Comparison of ENCODE assay signal across 7 mouse cellular contexts in genomic region chr13:107207354-107208181, GRCm38 (mm10).
DNase-seq lines count a peak whose midpoint lies in the region; ATAC-seq lines count a peak whose summit lies in the region.

No protein-coding gene starts in this region.

- H3K9ac ChIP-seq in embryonic facial prominence, embryonic 13.5 days: 0 out of 2 replicates have a peak overlapping the region, but pooled peaks have one; percentile 21
- H3K9ac ChIP-seq in heart, embryonic 12.5 days: no peak overlapping the region
- no peak overlapping the region for H3K9ac ChIP-seq in kidney, embryonic 15.5 days
- no peak overlapping the region for H3K9ac ChIP-seq in limb, embryonic 12.5 days (replicated peaks)
- H3K9ac ChIP-seq in neural tube, embryonic 15.5 days (replicated peaks): peak overlapping the region; percentile 20; the same call in 1 of the 2 replicates

- H3K27me3 ChIP-seq in embryonic facial prominence, embryonic 13.5 days: no peaks in the 10 kb centered on the region
- no peaks in the 10 kb centered on the region for H3K27me3 ChIP-seq in heart, embryonic 12.5 days (replicated peaks)
- H3K27me3 ChIP-seq in kidney, embryonic 15.5 days: no peaks in the 10 kb centered on the region
- H3K27me3 ChIP-seq in limb, embryonic 12.5 days: no peaks in the 10 kb centered on the region
- H3K27me3 ChIP-seq in neural tube, embryonic 15.5 days (replicated peaks): 0 out of 2 replicates have a peak, but pooled peaks cover 4% of the 10 kb centered on the region

- H3K27ac ChIP-seq in embryonic facial prominence, embryonic 13.5 days: no peak overlapping the region
- no peak overlapping the region for H3K27ac ChIP-seq in heart, embryonic 12.5 days (ENCODE audit: poor library complexity, severe bottlenecking)
- H3K27ac ChIP-seq in kidney, embryonic 15.5 days: no peak overlapping the region
- no peak overlapping the region for H3K27ac ChIP-seq in limb, embryonic 12.5 days
- peak overlapping the region; percentile 76 for H3K27ac ChIP-seq in neural tube, embryonic 15.5 days (replicated peaks)

- H3K4me1 ChIP-seq in embryonic facial prominence, embryonic 13.5 days: peaks cover 4% of the 10 kb centered on the region; the same call in 1 of the 2 replicates
- 0 out of 2 replicates have a peak, but pooled peaks cover 4% of the 10 kb centered on the region for H3K4me1 ChIP-seq in heart, embryonic 12.5 days (replicated peaks)
- H3K4me1 ChIP-seq in kidney, embryonic 15.5 days: no peaks in the 10 kb centered on the region
- H3K4me1 ChIP-seq in limb, embryonic 12.5 days (replicated peaks): no peaks in the 10 kb centered on the region
- peaks cover 6% of the 10 kb centered on the region; the same call in 1 of the 2 replicates for H3K4me1 ChIP-seq in neural tube, embryonic 15.5 days

- H3K9me3 ChIP-seq in embryonic facial prominence, embryonic 13.5 days: no peaks in the 10 kb centered on the region
- no peaks in the 10 kb centered on the region for H3K9me3 ChIP-seq in heart, embryonic 12.5 days (replicated peaks)
- H3K9me3 ChIP-seq in kidney, embryonic 15.5 days (replicated peaks): no peaks in the 10 kb centered on the region
- no peaks in the 10 kb centered on the region for H3K9me3 ChIP-seq in limb, embryonic 12.5 days
- H3K9me3 ChIP-seq in neural tube, embryonic 15.5 days (replicated peaks): no peaks in the 10 kb centered on the region

- H3K4me3 ChIP-seq in embryonic facial prominence, embryonic 13.5 days: peak overlapping the region; percentile 16
- H3K4me3 ChIP-seq in heart, embryonic 12.5 days: no peak overlapping the region
- H3K4me3 ChIP-seq in kidney, embryonic 15.5 days (replicated peaks): peak overlapping the region; percentile 18
- no peak overlapping the region for H3K4me3 ChIP-seq in limb, embryonic 12.5 days (replicated peaks)
- H3K4me3 ChIP-seq in neural tube, embryonic 15.5 days (replicated peaks): peak overlapping the region; percentile 36

- H3K36me3 ChIP-seq in embryonic facial prominence, embryonic 13.5 days: no peaks in the 10 kb centered on the region
- H3K36me3 ChIP-seq in heart, embryonic 12.5 days: no peaks in the 10 kb centered on the region
- no peaks in the 10 kb centered on the region for H3K36me3 ChIP-seq in kidney, embryonic 15.5 days
- H3K36me3 ChIP-seq in limb, embryonic 12.5 days: no peaks in the 10 kb centered on the region
- H3K36me3 ChIP-seq in neural tube, embryonic 15.5 days: no peaks in the 10 kb centered on the region

- ATAC-seq in embryonic facial prominence, embryonic 13.5 days (ENCODE audit: insufficient number of reproducible peaks, insufficient read depth, low FRiP score, low TSS enrichment, low read depth): no peak
- ATAC-seq in heart, embryonic 12.5 days (ENCODE audit: insufficient number of reproducible peaks, low FRiP score): no peak
- ATAC-seq in kidney, embryonic 15.5 days (replicated peaks; ENCODE audit: low FRiP score): peak; percentile 98
- peak; percentile 83; the same call in 1 of the 2 replicates for ATAC-seq in limb, embryonic 12.5 days (ENCODE audit: insufficient number of reproducible peaks, insufficient read depth, low FRiP score, low TSS enrichment, low read depth)
- ATAC-seq in neural tube, embryonic 15.5 days (ENCODE audit: low FRiP score): peak; percentile 94

- peak; percentile 92 for DNase-seq in brain, adult 2 months (ENCODE audit: low read depth, low spot score)
- DNase-seq in thymus, postnatal 10 days (ENCODE audit: low spot score in 2 of 2): no peak

- WGBS in embryonic facial prominence, embryonic 13.5 days: 59% methylated on average over 20 of the region's 20 CpGs
- 57% methylated on average over 20 of the region's 20 CpGs for WGBS in heart, embryonic 12.5 days
- 36% methylated on average over 20 of the region's 20 CpGs for WGBS in kidney, embryonic 15.5 days
- 65% methylated on average over 20 of the region's 20 CpGs for WGBS in limb, embryonic 12.5 days
- WGBS in neural tube, embryonic 15.5 days: 20% methylated on average over 20 of the region's 20 CpGs

- peak overlapping the region; percentile 48 for H3K4me2 ChIP-seq in embryonic facial prominence, embryonic 13.5 days
- peak overlapping the region; percentile 31 for H3K4me2 ChIP-seq in heart, embryonic 12.5 days
- H3K4me2 ChIP-seq in kidney, embryonic 15.5 days: peak overlapping the region; percentile 49
- peak overlapping the region; percentile 26; the same call in 1 of the 2 replicates for H3K4me2 ChIP-seq in limb, embryonic 12.5 days
- H3K4me2 ChIP-seq in neural tube, embryonic 15.5 days: peak overlapping the region; percentile 57

Comparison
In these comparisons a context has a peak if more than half of its experiments do, and no peak if none do; other contexts are left out.
1. ATAC-seq: peak in kidney, embryonic 15.5 days (single experiment), limb, embryonic 12.5 days (single experiment) and neural tube, embryonic 15.5 days (single experiment); none in embryonic facial prominence, embryonic 13.5 days (single experiment) and heart, embryonic 12.5 days (single experiment).
2. H3K4me3 ChIP-seq: peak in embryonic facial prominence, embryonic 13.5 days (single experiment), kidney, embryonic 15.5 days (single experiment) and neural tube, embryonic 15.5 days (single experiment); none in heart, embryonic 12.5 days (single experiment) and limb, embryonic 12.5 days (single experiment).
3. H3K9ac ChIP-seq: peak in embryonic facial prominence, embryonic 13.5 days (single experiment) and neural tube, embryonic 15.5 days (single experiment); none in heart, embryonic 12.5 days (single experiment), kidney, embryonic 15.5 days (single experiment) and limb, embryonic 12.5 days (single experiment).
4. Peak in every context shown above with its lines, with median percentiles within 50 percentile points of each other: H3K4me2 ChIP-seq.